Mouse (Mus musculus) lung, embryonic 14.5 days (tissue): Measurements from ENCODE around the gene Mrpl53. TPM values are rescaled to one million over a fixed set of nuclear protein-coding genes. Genes with fewer than 3 reads are reported as not detected.

ENCODE experiments used
- ATAC-seq: fragments of 200-750 bp; cut with Nextera tagmentation; 2 replicates; pipeline ENCODE4 v1.8.0; 2017; ENCODE audit warnings: mild to moderate bottlenecking, moderate TSS enrichment, moderate library complexity; ENCODE audit not compliant: insufficient read depth
- DNase-seq: peaks from one replicate; pipeline ENCODE4 v3.0.0-alpha.2; 2015
- H3K27ac ChIP-seq: fragments of 300-500 bp; sonication (generic); 2 replicates; pipeline ENCODE4 v1.5.1; 2014; ENCODE audit warnings: low read depth, mild to moderate bottlenecking, moderate library complexity
- H3K27me3 ChIP-seq: fragments of 300-500 bp; sonication (generic); 2 replicates; pipeline ENCODE4 v1.6.1; 2014; ENCODE audit warnings: low read length, control low read depth; ENCODE audit not compliant: insufficient read depth
- H3K36me3 ChIP-seq: fragments of 300-500 bp; sonication (generic); 2 replicates; pipeline ENCODE4 v1.6.1; 2014; ENCODE audit warnings: control low read depth; ENCODE audit not compliant: insufficient read depth
- H3K4me1 ChIP-seq: fragments of 300-500 bp; sonication (generic); 2 replicates; pipeline ENCODE4 v1.6.1; 2014; ENCODE audit warnings: antibody characterized with exemption, control low read depth; ENCODE audit not compliant: insufficient read depth
- H3K4me2 ChIP-seq: fragments of 300-500 bp; sonication (generic); 2 replicates; pipeline ENCODE4 v1.6.1; 2014; ENCODE audit warnings: mild to moderate bottlenecking
- H3K4me3 ChIP-seq: fragments of 300-500 bp; sonication (generic); 2 replicates; pipeline ENCODE4 v1.5.1; 2014; ENCODE audit warnings: low read depth, low read length
- H3K9ac ChIP-seq: fragments of 300-500 bp; sonication (generic); 2 replicates; pipeline ENCODE4 v1.6.1; 2014
- H3K9me3 ChIP-seq: fragments of 300-500 bp; sonication (generic); 2 replicates; pipeline ENCODE4 v1.6.1; 2016; ENCODE audit warnings: low read depth, low read length, control low read depth
- CTCF ChIP-seq: IDR thresholded peaks from 2 replicates; pipeline ENCODE4 v1.5.1; 2016; ENCODE audit warnings: antibody characterized with exemption, low read depth
- WGBS: fragments of 180-500 bp; shearing (Covaris S2); extraction: QIAGEN DNeasy Blood & Tissue Kit; methylation state at CpG from one replicate; pipeline ENCODE4 v1.1.7; 2014; 5-methylcytosine and 5-hydroxymethylcytosine counted together
- polyA plus RNA-seq: library from polyadenylated mRNA; unstranded; fragments of >200 nt; fragmentation: Nextera tagmentation; extraction: Ambion mirVana; gene quantifications from 2 replicates; pipeline ENCODE4 v1.2.1, GENCODE M21; 2014

Mrpl53 gene
- polyA plus RNA-seq, 1 experiment from 2014 or later, result 134 TPM

GRCm38 (mm10) chr6:83107566-83108400, 1.1 kb upstream of the Mrpl53 start:
- no peaks in the 10 kb centered on the region for H3K9me3 ChIP-seq
- peak; percentile 86 for DNase-seq
- H3K27me3 ChIP-seq, result no peaks in the 10 kb centered on the region
- peaks cover 10% of the 10 kb centered on the region; the same call in 1 of the 2 replicates for H3K4me1 ChIP-seq
- peak; percentile 90 for TF ChIP-seq CTCF
- H3K36me3 ChIP-seq, result peaks cover 16% of the 10 kb centered on the region; the same call in 1 of the 2 replicates
- ATAC-seq, result peak; percentile 31; the same call in 1 of the 2 replicates
- peak overlapping the region; percentile 85 for H3K4me2 ChIP-seq
- peak overlapping the region; percentile 88 for H3K9ac ChIP-seq
- H3K4me3 ChIP-seq, result peak overlapping the region; percentile 73
- 39% methylated on average over 13 of the region's 13 CpGs for WGBS
- 0 out of 2 replicates have a peak overlapping the region, but pooled peaks have one; percentile 85 for H3K27ac ChIP-seq

GRCm38 (mm10) chr6:83111510-83112136, 2.8 kb downstream of the Mrpl53 start:
- no peak overlapping the region for H3K27ac ChIP-seq
- no peaks in the 10 kb centered on the region for H3K27me3 ChIP-seq
- H3K4me2 ChIP-seq, result no peak overlapping the region
- TF ChIP-seq CTCF, result no peak
- H3K9me3 ChIP-seq, result no peaks in the 10 kb centered on the region
- no peak for ATAC-seq
- H3K9ac ChIP-seq, result no peak overlapping the region
- peaks cover 14% of the 10 kb centered on the region; the same call in 1 of the 2 replicates for H3K36me3 ChIP-seq
- DNase-seq, result no peak
- peaks cover 12% of the 10 kb centered on the region; the same call in 1 of the 2 replicates for H3K4me1 ChIP-seq
- 86% methylated on average over 4 of the region's 4 CpGs for WGBS
- H3K4me3 ChIP-seq, result no peak overlapping the region

DNA sequence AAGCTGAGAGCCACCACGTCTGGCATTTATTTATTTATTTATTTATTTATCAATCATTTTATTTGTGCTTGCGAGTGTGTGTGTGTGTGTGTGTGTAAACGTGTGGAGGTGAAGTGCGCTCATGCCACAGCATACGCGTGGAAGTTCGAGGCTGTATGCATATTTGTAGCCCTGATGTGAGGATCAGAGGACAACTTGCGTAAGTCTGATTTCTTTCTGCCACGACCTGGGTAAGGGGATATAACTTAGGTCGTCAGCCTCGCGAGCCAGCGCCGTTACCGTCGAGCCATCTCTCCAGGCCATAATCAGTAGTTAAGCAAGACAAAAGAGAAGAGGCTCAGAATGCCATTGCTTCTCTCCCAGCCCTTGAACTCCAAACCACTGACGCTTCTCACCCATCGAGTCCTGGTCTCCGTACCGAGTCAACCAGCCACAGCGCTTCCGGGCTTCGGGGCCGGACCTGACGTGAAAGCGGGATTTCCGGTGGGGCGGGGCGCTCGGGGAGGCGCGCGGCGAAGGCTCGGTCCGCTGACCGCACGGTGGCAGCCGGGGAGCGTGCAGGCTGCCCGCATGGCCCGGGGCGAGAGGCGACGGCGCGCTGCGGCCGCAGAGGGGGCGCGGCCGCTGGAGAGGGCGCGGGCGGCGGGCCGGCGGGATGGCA, 6.3 kb downstream of the Mrpl53 start, which contains the start of gene Mogs:
TSS of gene Mogs (plus strand) at position 486 of the 661 bp plus-strand sequence.
- Histone ChIP-seq H3K27me3 (no peaks in the 10 kb centered on the region), H3K4me2 (peak within 1 kb of the TSS; percentile 91), H3K4me1 (peaks cover 9% of the 10 kb centered on the region), H3K4me3 (peak within 1 kb of the TSS; percentile 89), H3K36me3 (peaks cover 39% of the 10 kb centered on the region), H3K9ac (peak within 1 kb of the TSS; percentile 85), H3K27ac (peak within 1 kb of the TSS; percentile 84), H3K9me3 (no peaks in the 10 kb centered on the region)
- peak; percentile 89 for ATAC-seq
- TF ChIP-seq CTCF, result 0 out of 2 replicates have a peak, but pooled peaks have one; percentile 27
- DNase-seq, result peak; percentile 96
- 1% methylated on average over 56 of the region's 58 CpGs for WGBS

DNA sequence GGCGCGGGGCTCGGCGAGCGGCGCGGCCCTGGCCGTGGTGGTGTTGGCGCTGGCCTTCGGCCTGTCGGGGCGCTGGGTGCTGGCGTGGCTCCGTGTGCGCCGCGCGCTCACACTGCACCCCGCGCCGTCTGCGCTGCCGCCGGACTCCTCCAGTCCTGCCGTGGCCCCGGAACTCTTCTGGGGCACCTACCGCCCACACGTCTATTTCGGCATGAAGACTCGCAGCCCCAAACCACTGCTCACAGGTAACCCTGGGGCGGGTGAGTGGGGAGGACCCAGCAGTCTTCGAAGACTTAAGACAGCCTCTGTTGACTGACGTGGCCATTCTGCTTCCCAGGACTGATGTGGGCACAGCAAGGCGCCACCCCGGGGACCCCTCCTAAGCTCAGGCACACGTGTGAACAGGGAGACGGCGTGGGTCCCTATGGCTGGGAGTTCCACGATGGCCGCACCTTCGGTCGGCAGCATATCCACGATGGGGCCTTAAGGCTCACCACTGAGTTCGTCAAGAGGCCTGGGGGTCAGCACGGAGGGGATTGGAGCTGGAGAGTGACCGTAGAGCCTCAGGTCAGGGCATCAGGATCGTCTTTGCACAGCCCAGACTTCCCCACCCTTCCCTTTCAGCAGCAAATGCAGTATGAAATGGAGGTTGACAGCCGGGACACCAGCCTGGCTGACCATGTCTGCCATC, 7.0 kb downstream of the Mrpl53 start:
- Histone ChIP-seq H3K9me3 (no peaks in the 10 kb centered on the region), H3K27me3 (no peaks in the 10 kb centered on the region), H3K4me2 (peak overlapping the region; percentile 91), H3K27ac (peak overlapping the region; percentile 84), H3K4me1 (peaks cover 10% of the 10 kb centered on the region), H3K4me3 (peak overlapping the region; percentile 89), H3K9ac (peak overlapping the region; percentile 85), H3K36me3 (peaks cover 38% of the 10 kb centered on the region)
- DNase-seq (no peak), ATAC-seq (peak; percentile 62)
- TF ChIP-seq CTCF, result no peak
- WGBS, result under 1% methylated on average over 48 of the region's 48 CpGs

DNA sequence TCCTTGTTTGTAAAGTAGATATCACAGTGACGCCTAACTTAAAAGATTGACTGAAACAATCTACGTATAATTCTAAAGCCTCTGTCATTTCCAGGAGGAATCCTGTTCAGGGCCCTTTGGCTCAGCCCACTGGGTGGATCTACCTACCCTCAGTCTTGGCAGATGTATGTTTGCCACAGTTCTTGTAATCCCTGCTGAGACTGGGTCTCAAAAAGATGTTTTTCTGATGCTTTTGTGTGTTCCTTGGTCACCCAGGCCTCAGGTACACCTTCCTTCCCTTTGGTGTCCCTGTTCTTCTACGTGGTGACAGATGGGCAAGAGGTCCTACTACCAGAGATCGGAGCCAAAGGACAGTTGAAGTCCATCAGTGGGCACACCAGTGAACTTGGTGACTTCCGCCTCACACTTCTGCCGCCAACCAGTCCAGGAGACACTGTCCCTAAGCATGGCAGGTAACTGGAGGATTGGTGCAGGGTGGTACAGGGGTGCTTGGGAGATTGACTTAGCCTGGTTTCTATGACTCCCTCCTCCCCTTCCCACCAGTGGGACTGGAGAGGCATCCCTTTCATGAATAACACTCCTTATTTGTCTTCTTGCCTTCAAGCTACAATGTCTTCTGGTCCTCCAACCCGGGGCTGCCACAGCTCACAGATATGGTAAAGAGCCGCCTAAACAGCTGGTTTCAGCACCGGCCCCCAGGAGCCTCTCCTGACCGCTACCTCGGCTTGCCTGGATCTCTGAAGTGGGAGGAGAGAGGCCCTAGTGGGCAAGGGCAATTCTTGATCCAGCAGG, 7.7 kb downstream of the Mrpl53 start:
- peaks cover 10% of the 10 kb centered on the region for H3K4me1 ChIP-seq
- TF ChIP-seq CTCF, result no peak

DNA sequence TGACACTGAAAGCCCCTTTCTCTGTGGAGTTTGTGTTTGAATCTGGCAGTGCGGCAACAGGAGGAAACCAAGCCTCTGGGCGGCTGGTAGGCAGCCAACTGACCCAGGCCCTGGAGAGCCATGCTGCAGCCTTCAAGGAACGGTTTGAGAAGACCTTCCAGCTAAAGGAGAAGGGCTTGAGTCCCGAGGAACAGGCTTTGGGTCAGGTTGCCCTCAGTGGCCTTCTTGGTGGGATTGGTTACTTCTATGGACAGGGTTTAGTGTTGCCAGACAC, 8.3 kb downstream of the Mrpl53 start:
- Histone ChIP-seq H3K9me3 (no peaks in the 10 kb centered on the region), H3K4me1 (peaks cover 10% of the 10 kb centered on the region), H3K27ac (no peak overlapping the region), H3K4me2 (peak overlapping the region; percentile 91), H3K36me3 (peaks cover 31% of the 10 kb centered on the region), H3K9ac (no peak overlapping the region), H3K27me3 (no peaks in the 10 kb centered on the region), H3K4me3 (peak overlapping the region; percentile 89; the same call in 1 of the 2 replicates)
- ATAC-seq, result no peak
- TF ChIP-seq CTCF, result no peak
- 78% methylated on average over 4 of the region's 4 CpGs for WGBS
- DNase-seq, result no peak

More for the DNA sequence above, 7.7 kb downstream of the Mrpl53 start:
- no peak for ATAC-seq
- H3K9ac ChIP-seq, result peak overlapping the region; percentile 85
- DNase-seq, result no peak
- peak overlapping the region; percentile 89 for H3K4me3 ChIP-seq
- no peaks in the 10 kb centered on the region for H3K27me3 ChIP-seq
- peak overlapping the region; percentile 84; the same call in 1 of the 2 replicates for H3K27ac ChIP-seq
- peak overlapping the region; percentile 91 for H3K4me2 ChIP-seq
- 65% methylated on average over 11 of the region's 11 CpGs for WGBS
- H3K36me3 ChIP-seq, result peaks cover 32% of the 10 kb centered on the region
- no peaks in the 10 kb centered on the region for H3K9me3 ChIP-seq
